Mouse (Mus musculus) stomach, postnatal 0 days (tissue): ENCODE data around the gene Marveld1.

Experiments used
- CTCF ChIP-seq: IDR thresholded peaks from 2 replicates; pipeline ENCODE4 v1.5.1; 2016; ENCODE audit warnings: antibody characterized with exemption, low read depth, mild to moderate bottlenecking, moderate library complexity
- EP300 ChIP-seq: optimal IDR thresholded peaks from 2 replicates; pipeline ENCODE3; 2016; ENCODE audit warnings: antibody characterized with exemption

DNA sequence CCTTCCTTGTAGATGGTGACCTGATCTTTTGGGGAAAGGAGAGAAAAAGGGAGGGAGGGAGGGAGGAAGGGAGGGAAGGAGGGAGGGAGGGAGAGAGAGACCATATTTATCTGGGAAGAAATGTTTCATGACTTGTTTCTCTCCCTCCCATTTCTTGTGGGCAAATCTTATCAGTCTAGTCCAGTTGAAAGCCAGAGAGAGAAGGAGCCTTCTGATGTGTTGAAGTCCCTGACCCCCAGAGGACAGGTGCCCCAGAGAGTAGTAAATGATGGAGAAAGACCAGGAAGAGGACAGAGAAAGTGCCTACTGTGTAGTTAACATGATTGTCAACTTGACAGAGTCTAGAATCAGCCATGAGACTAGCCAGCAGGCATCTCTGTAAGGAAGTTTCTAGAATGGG lies 12.1 kb upstream of the Marveld1 start:
- no peak for TF ChIP-seq EP300
- TF ChIP-seq CTCF, result no peak
